Mouse (Mus musculus) cortical plate, adult 2 months (tissue): ENCODE measurements around the gene Prtn3.

Source experiments
- CTCF ChIP-seq: fragments of 200-500 bp; IDR thresholded peaks from 2 replicates; pipeline ENCODE4 v1.5.1; 2011; ENCODE audit warnings: mild to moderate bottlenecking, control low read depth, low read length; ENCODE audit not compliant: insufficient read depth; ENCODE audit errors: extremely low read depth
- POLR2A ChIP-seq: fragments of 200-500 bp; IDR thresholded peaks from 2 replicates; pipeline ENCODE4 v1.6.1; 2011; ENCODE audit warnings: mild to moderate bottlenecking, low read length, control low read depth; ENCODE audit not compliant: insufficient read depth; ENCODE audit errors: extremely low read depth

DNA sequence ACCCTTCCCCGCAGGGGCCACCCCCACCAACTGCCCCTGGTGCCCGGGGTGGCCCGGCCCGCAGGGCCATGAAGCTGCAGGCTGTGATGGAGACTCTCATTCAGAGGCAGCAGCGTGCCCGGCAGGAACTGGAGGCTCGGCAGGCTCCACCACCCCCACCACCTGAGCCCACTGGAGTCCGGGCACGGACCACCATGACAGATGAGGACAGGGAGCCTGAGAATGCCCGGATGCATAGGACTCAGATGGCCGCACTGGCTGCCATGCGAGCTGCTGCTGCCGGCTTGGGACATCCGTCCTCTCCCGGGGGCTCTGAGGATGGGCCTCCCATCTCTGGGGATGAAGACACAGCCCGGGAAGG, 56.5 kb downstream of the Prtn3 start:
- TF ChIP-seq CTCF (no peak), POLR2A (no peak)
